Mouse (Mus musculus): ENCODE data around the gene Fcnb. TPM values are rescaled to one million over a fixed set of nuclear protein-coding genes. Genes with fewer than 3 reads are reported as not detected.

Gene Fcnb
- polyA plus RNA-seq, 1 experiment = 0.85 TPM

GRCm38 (mm10) chr2:28066686-28067085, 18.0 kb downstream of the Fcnb start:
- Histone ChIP-seq H3K4me3 (ENCODE audit: control insufficient read depth, insufficient read depth, low read length) (no peak overlapping the region), H3K27me3 (ENCODE audit: control insufficient read depth, insufficient read depth, low read length) (no peaks in the 10 kb centered on the region), H3K27ac (ENCODE audit: control insufficient read depth, insufficient read depth, low read length) (no peak overlapping the region), H3K36me3 (ENCODE audit: control insufficient read depth, insufficient read depth, low read length) (no peaks in the 10 kb centered on the region), H3K4me1 (replicated peaks; ENCODE audit: control insufficient read depth, insufficient read depth, low read length) (no peaks in the 10 kb centered on the region)
- WGBS = 88% methylated on average over 5 of the region's 5 CpGs
- no peak for DNase-seq
- TF ChIP-seq POLR2A (IDR thresholded peaks at IDR 0.05; ENCODE audit: control insufficient read depth, extremely low read depth, insufficient read depth, low read length, poor library complexity) (no peak), CTCF (IDR thresholded peaks at IDR 0.05; ENCODE audit: borderline replicate concordance, control insufficient read depth, extremely low read depth, insufficient read depth, low read length, poor library complexity) (no peak)

DNA sequence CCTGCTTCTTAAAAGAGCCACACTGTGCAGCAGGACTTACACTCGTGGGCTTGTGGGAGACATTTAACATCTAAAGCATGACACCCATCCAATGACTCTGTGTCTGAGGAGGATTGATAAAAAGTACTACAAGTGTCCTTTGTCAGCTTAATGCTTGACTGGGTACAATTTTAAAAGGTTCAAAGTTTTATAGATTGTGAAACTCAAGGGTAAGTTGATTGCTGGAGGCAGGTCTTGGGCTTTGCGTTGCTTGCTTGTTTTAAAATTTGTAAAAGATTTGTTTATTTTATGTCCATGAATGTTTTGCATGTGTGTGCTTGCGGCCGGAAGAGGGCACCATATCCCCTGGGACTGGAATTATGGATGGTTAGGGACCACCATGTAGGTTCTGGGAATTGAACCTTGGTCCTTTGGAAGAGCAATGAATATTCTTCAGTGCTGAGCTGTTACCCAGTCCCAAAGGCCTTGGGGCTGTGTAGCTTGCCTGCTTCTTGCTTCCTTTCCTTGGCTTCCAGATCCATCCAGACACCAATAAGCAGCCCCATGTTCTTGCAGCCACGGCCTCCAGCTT, 19.5 kb downstream of the Fcnb start:
- TF ChIP-seq POLR2A (IDR thresholded peaks at IDR 0.05; ENCODE audit: control insufficient read depth, extremely low read depth, insufficient read depth, low read length, poor library complexity) (no peak), CTCF (IDR thresholded peaks at IDR 0.05; ENCODE audit: borderline replicate concordance, control insufficient read depth, extremely low read depth, insufficient read depth, low read length, poor library complexity) (no peak)
- Histone ChIP-seq H3K4me1 (replicated peaks; ENCODE audit: control insufficient read depth, insufficient read depth, low read length) (no peaks in the 10 kb centered on the region), H3K27ac (ENCODE audit: control insufficient read depth, insufficient read depth, low read length) (no peak overlapping the region), H3K36me3 (ENCODE audit: control insufficient read depth, insufficient read depth, low read length) (no peaks in the 10 kb centered on the region), H3K4me3 (ENCODE audit: control insufficient read depth, insufficient read depth, low read length) (no peak overlapping the region), H3K27me3 (ENCODE audit: control insufficient read depth, insufficient read depth, low read length) (no peaks in the 10 kb centered on the region)
- WGBS = 88% methylated on average over 5 of the region's 5 CpGs
- no peak for DNase-seq

GRCm38 (mm10) chr2:28064339-28065080, 20.2 kb downstream of the Fcnb start:
- Histone ChIP-seq H3K27ac (ENCODE audit: control insufficient read depth, insufficient read depth, low read length) (no peak overlapping the region), H3K4me3 (ENCODE audit: control insufficient read depth, insufficient read depth, low read length) (no peak overlapping the region), H3K27me3 (ENCODE audit: control insufficient read depth, insufficient read depth, low read length) (no peaks in the 10 kb centered on the region), H3K4me1 (replicated peaks; ENCODE audit: control insufficient read depth, insufficient read depth, low read length) (no peaks in the 10 kb centered on the region), H3K36me3 (ENCODE audit: control insufficient read depth, insufficient read depth, low read length) (no peaks in the 10 kb centered on the region)
- no peak for DNase-seq
- 47% methylated on average over 7 of the region's 7 CpGs for WGBS
- no peak for TF ChIP-seq CTCF (IDR thresholded peaks at IDR 0.05; ENCODE audit: borderline replicate concordance, control insufficient read depth, extremely low read depth, insufficient read depth, low read length, poor library complexity)
- no peak for TF ChIP-seq POLR2A (IDR thresholded peaks at IDR 0.05; ENCODE audit: control insufficient read depth, extremely low read depth, insufficient read depth, low read length, poor library complexity)

DNA sequence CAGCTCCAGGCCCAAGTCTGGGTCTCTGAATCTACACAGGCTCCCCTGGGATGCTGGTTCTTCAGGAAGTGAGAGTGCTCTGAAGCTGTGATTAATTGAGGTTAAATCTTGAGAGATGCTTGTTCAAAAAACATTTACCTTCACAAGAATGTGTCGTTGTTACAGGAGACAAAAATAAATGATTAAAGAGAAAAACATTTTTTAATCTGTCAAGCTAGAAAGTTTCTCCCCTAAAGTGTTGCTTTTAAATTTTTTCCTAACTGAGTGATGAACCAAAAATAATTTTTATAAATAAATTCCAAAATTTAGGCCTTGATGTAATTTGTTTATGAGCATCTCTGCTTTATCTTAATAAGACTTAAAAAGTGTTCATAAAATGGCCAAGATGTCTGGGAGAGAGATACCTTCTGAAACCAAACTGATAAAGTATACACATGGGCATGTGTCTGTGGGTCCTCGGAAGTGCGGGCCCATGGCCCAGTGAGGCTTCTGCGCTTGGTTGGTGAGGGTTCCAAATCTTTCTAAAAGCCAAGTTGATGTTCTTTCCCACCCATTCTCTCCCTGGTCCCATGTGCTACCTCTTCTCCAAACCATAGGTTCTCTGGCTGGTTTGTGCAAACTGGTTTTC, 20.9 kb downstream of the Fcnb start:
- DNase-seq = no peak
- Histone ChIP-seq H3K4me1 (replicated peaks; ENCODE audit: control insufficient read depth, insufficient read depth, low read length) (no peaks in the 10 kb centered on the region), H3K4me3 (ENCODE audit: control insufficient read depth, insufficient read depth, low read length) (no peak overlapping the region), H3K27ac (ENCODE audit: control insufficient read depth, insufficient read depth, low read length) (no peak overlapping the region), H3K27me3 (ENCODE audit: control insufficient read depth, insufficient read depth, low read length) (no peaks in the 10 kb centered on the region), H3K36me3 (ENCODE audit: control insufficient read depth, insufficient read depth, low read length) (no peaks in the 10 kb centered on the region)
- 92% methylated on average over 4 of the region's 4 CpGs for WGBS
- no peak for TF ChIP-seq POLR2A (IDR thresholded peaks at IDR 0.05; ENCODE audit: control insufficient read depth, extremely low read depth, insufficient read depth, low read length, poor library complexity)

DNA sequence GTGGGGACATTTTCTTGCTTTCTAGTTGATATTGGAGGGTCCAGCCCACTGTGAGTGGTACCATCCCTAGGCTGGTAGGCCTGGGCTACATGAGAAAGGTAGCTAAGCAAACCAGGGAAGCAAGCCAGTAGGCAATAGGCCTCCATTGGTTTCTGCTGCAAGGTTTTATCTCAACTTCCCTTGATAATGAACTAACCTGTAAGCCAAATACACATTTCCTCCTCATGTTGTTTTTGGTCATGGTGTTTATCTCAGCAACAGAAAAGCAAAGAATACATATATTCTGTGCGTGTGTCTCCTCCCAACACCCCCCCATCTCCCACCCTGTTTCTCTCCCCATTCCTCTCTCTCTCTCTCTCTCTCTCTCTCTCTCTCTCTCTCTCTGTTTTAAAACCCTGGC, 24.8 kb downstream of the Fcnb start:
- 100% methylated on average over 1 of the region's 1 CpGs for WGBS

GRCm38 (mm10) chr2:28047092-28047491, 37.6 kb downstream of the Fcnb start:
- WGBS = 81% methylated on average over 7 of the region's 7 CpGs
- no peak overlapping the region for H3K4me3 ChIP-seq (ENCODE audit: control insufficient read depth, insufficient read depth, low read length)
- TF ChIP-seq CTCF (IDR thresholded peaks at IDR 0.05; ENCODE audit: borderline replicate concordance, control insufficient read depth, extremely low read depth, insufficient read depth, low read length, poor library complexity) = no peak
- TF ChIP-seq POLR2A (IDR thresholded peaks at IDR 0.05; ENCODE audit: control insufficient read depth, extremely low read depth, insufficient read depth, low read length, poor library complexity) = no peak
- H3K27me3 ChIP-seq (ENCODE audit: control insufficient read depth, insufficient read depth, low read length) = no peaks in the 10 kb centered on the region
- no peaks in the 10 kb centered on the region for H3K4me1 ChIP-seq (replicated peaks; ENCODE audit: control insufficient read depth, insufficient read depth, low read length)
- DNase-seq = no peak
- H3K36me3 ChIP-seq (ENCODE audit: control insufficient read depth, insufficient read depth, low read length) = no peaks in the 10 kb centered on the region
- H3K27ac ChIP-seq (ENCODE audit: control insufficient read depth, insufficient read depth, low read length) = no peak overlapping the region

More for the DNA sequence above, 24.8 kb downstream of the Fcnb start:
- no peak overlapping the region for H3K4me3 ChIP-seq (ENCODE audit: control insufficient read depth, insufficient read depth, low read length)
- no peak overlapping the region for H3K27ac ChIP-seq (ENCODE audit: control insufficient read depth, insufficient read depth, low read length)
- no peak for TF ChIP-seq POLR2A (IDR thresholded peaks at IDR 0.05; ENCODE audit: control insufficient read depth, extremely low read depth, insufficient read depth, low read length, poor library complexity)
- H3K36me3 ChIP-seq (ENCODE audit: control insufficient read depth, insufficient read depth, low read length) = no peaks in the 10 kb centered on the region
- no peaks in the 10 kb centered on the region for H3K27me3 ChIP-seq (ENCODE audit: control insufficient read depth, insufficient read depth, low read length)
- DNase-seq = no peak
- no peaks in the 10 kb centered on the region for H3K4me1 ChIP-seq (replicated peaks; ENCODE audit: control insufficient read depth, insufficient read depth, low read length)
